Mouse (Mus musculus) urinary bladder, postnatal 25 days (tissue): Measurements from ENCODE around the gene Clec4a3.
"Not testable (repeated sequence)": the region's sequence is repeated elsewhere in the genome, so short reads cannot be mapped to it uniquely, and the experiment has no call there.

Experiments
- DNase-seq: peaks from one replicate; pipeline ENCODE4 v3.0.0; 2022; ENCODE audit warnings: low spot score

Clec4a3 gene

GRCm38 (mm10) chr6:122952401-122952800 is at the start of gene Clec4a3:
Gene Clec4a3, plus strand, starts transcription at chr6:122952515.
- no peak for DNase-seq

GRCm38 (mm10) chr6:122919922-122920321 is 32.4 kb upstream of the Clec4a3 start:
- DNase-seq, result no peak

- no peak for DNase-seq
These were observed 30.9 kb upstream of the Clec4a3 start, which contains the start of gene Clec4a1 for GRCm38 (mm10) chr6:122921451-122921850. Gene Clec4a1, plus strand, starts transcription at chr6:122921848.

GRCm38 (mm10) chr6:122934845-122935244 is 17.5 kb upstream of the Clec4a3 start:
- no peak for DNase-seq

- DNase-seq, result no peak
These were observed 12.7 kb upstream of the Clec4a3 start for GRCm38 (mm10) chr6:122939618-122940017.

- no peak for DNase-seq
These were observed 5.6 kb upstream of the Clec4a3 start for GRCm38 (mm10) chr6:122946760-122947159.

- DNase-seq, result no peak
These were observed 12.2 kb downstream of the Clec4a3 start for GRCm38 (mm10) chr6:122964562-122964961.

GRCm38 (mm10) chr6:122969048-122969447 is 16.7 kb downstream of the Clec4a3 start:
- DNase-seq, result no peak

GRCm38 (mm10) chr6:122989876-122990437 is 37.6 kb downstream of the Clec4a3 start, which contains the start of gene Clec4a4:
Gene Clec4a4, plus strand, starts transcription at chr6:122990367.
- no peak for DNase-seq

GRCm38 (mm10) chr6:123004696-123005095 is 52.4 kb downstream of the Clec4a3 start:
- not testable (repeated sequence) for DNase-seq

GRCm38 (mm10) chr6:123005591-123005990 is 53.3 kb downstream of the Clec4a3 start:
- no peak for DNase-seq
